Mouse (Mus musculus): ENCODE measurements around the gene Gadl1. TPM values are rescaled to one million over a fixed set of nuclear protein-coding genes. Genes with fewer than 3 reads are reported as not detected.
A peak's percentile ranks its signal among the peaks of the same experiment; 100 is the strongest.

Gene Gadl1
- total and polyA plus RNA-seq, 2 experiments from 2014 or later, result 1.1 to 2.6 TPM

GRCm38 (mm10) chr9:116104770-116105169 lies 195.5 kb downstream of the Gadl1 start:
- no peak for TF ChIP-seq EP300 (IDR thresholded peaks at IDR 0.05; ENCODE audit: low read depth)
- TF ChIP-seq CTCF (IDR thresholded peaks at IDR 0.05; ENCODE audit: low read depth), result no peak
- no peak overlapping the region for H3K4me3 ChIP-seq (ENCODE audit: low read depth, low read length)
- H3K27ac ChIP-seq (ENCODE audit: low read depth), result no peak overlapping the region
- no peaks in the 10 kb centered on the region for H3K27me3 ChIP-seq (ENCODE audit: control insufficient read depth, insufficient read depth, low read length)
- H3K9ac ChIP-seq (replicated peaks; ENCODE audit: low read depth, low read length), result no peak overlapping the region
- no peak overlapping the region for H3K4me2 ChIP-seq (ENCODE audit: low read depth, low read length)
- ATAC-seq (ENCODE audit: insufficient read depth, low read depth) (no peak), DNase-seq (ENCODE audit: low spot score) (no peak)
- no peaks in the 10 kb centered on the region for H3K4me1 ChIP-seq (ENCODE audit: control insufficient read depth, insufficient read depth)
- 0 out of 2 replicates have a peak, but pooled peaks cover 3% of the 10 kb centered on the region for H3K9me3 ChIP-seq (replicated peaks; ENCODE audit: control insufficient read depth, low read length)
- H3K36me3 ChIP-seq (replicated peaks; ENCODE audit: control insufficient read depth, insufficient read depth, low read length), result peaks cover 70% of the 10 kb centered on the region
- 77% methylated on average over 17 of the region's 17 CpGs for WGBS

DNA sequence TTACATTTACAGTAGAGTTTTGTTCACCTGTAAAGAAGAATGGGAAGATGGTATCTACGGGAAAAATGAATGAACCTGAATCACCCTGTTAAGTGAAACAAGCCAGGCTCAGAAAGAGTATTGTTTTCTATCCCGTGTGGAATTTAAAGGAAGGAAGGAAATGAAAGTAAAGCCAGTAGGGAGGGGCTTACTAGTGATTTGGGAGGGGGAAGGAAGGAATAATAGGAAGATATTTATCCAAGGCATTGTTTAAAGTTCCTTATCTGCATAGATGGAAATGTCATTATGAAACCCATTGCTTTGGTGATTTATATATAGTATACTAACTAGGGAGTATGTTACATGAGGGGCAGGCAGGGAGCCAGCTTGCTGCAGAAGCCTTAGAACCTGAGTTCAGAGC lies 199.5 kb downstream of the Gadl1 start:
- 66% methylated on average over 2 of the region's 2 CpGs for WGBS
- H3K36me3 ChIP-seq (replicated peaks; ENCODE audit: control insufficient read depth, insufficient read depth, low read length), result peaks cover 56% of the 10 kb centered on the region

DNA sequence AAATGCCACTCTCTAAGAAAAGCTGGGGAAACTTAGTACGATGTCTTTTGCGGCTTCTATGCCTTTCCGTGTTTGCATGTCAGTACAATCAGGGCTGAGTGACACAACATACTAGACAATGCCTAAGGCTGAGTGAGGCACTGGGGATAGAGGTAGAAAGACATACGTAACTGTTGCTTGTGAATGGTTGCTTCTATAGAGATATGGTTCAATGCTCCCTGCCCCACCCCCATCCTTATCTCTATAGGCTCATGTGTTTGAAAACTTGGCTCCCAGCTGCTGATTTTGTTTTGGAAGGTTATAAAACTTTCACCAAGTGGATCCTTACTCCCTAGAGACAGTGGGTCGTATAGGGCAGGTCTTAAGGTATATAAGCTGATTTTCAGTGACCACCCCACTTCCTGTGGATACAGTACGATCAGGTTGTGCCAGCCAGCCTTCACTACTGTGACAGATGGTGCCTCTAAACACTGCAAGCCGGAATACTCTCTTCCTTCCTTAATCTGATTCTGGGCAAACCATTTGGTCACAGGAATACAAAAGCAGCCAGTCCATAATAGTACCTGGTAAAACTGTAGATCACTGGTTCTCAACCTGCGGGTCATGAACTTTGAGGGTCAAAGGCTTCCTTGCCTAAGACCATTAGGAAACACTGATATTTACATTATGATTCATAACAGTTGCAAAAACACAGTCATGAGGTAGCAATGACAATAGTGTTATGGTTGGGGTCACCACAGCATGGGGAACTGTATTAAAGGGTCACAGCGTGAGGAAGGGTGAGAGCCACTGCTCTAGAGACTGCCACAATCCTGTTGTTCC lies 202.1 kb downstream of the Gadl1 start:
- Histone ChIP-seq H3K27ac (ENCODE audit: low read depth) (no peak overlapping the region), H3K9me3 (replicated peaks; ENCODE audit: control insufficient read depth, low read length) (0 out of 2 replicates have a peak, but pooled peaks cover 2% of the 10 kb centered on the region), H3K4me1 (ENCODE audit: control insufficient read depth, insufficient read depth) (no peaks in the 10 kb centered on the region), H3K27me3 (ENCODE audit: control insufficient read depth, insufficient read depth, low read length) (no peaks in the 10 kb centered on the region), H3K9ac (replicated peaks; ENCODE audit: low read depth, low read length) (no peak overlapping the region), H3K4me2 (ENCODE audit: low read depth, low read length) (no peak overlapping the region), H3K4me3 (ENCODE audit: low read depth, low read length) (no peak overlapping the region), H3K36me3 (replicated peaks; ENCODE audit: control insufficient read depth, insufficient read depth, low read length) (peaks cover 41% of the 10 kb centered on the region)
- no peak for ATAC-seq (ENCODE audit: insufficient read depth, low read depth)
- WGBS, result 76% methylated on average over 9 of the region's 9 CpGs
- DNase-seq (ENCODE audit: low spot score), result no peak
- TF ChIP-seq EP300 (IDR thresholded peaks at IDR 0.05; ENCODE audit: low read depth) (no peak), CTCF (IDR thresholded peaks at IDR 0.05; ENCODE audit: low read depth) (no peak)

More for the DNA sequence above, 199.5 kb downstream of the Gadl1 start:
- TF ChIP-seq EP300 (IDR thresholded peaks at IDR 0.05; ENCODE audit: low read depth) (peak; percentile 68; the same call in 1 of the 2 replicates), CTCF (IDR thresholded peaks at IDR 0.05; ENCODE audit: low read depth) (no peak)
- no peaks in the 10 kb centered on the region for H3K4me1 ChIP-seq (ENCODE audit: control insufficient read depth, insufficient read depth)
- no peak overlapping the region for H3K4me3 ChIP-seq (ENCODE audit: low read depth, low read length)
- DNase-seq (ENCODE audit: low spot score) (peak; percentile 29), ATAC-seq (ENCODE audit: insufficient read depth, low read depth) (no peak)
- no peak overlapping the region for H3K4me2 ChIP-seq (ENCODE audit: low read depth, low read length)
- H3K9me3 ChIP-seq (replicated peaks; ENCODE audit: control insufficient read depth, low read length), result 0 out of 2 replicates have a peak, but pooled peaks cover 3% of the 10 kb centered on the region
- H3K9ac ChIP-seq (replicated peaks; ENCODE audit: low read depth, low read length), result no peak overlapping the region
- H3K27me3 ChIP-seq (ENCODE audit: control insufficient read depth, insufficient read depth, low read length), result no peaks in the 10 kb centered on the region
- no peak overlapping the region for H3K27ac ChIP-seq (ENCODE audit: low read depth)

GRCm38 (mm10) chr9:116114339-116114738 lies 205.1 kb downstream of the Gadl1 start:
- no peak for ATAC-seq (ENCODE audit: insufficient read depth, low read depth)
- Histone ChIP-seq H3K4me1 (ENCODE audit: control insufficient read depth, insufficient read depth) (no peaks in the 10 kb centered on the region), H3K27ac (ENCODE audit: low read depth) (no peak overlapping the region), H3K9ac (replicated peaks; ENCODE audit: low read depth, low read length) (no peak overlapping the region), H3K36me3 (replicated peaks; ENCODE audit: control insufficient read depth, insufficient read depth, low read length) (peaks cover 28% of the 10 kb centered on the region), H3K4me3 (ENCODE audit: low read depth, low read length) (no peak overlapping the region), H3K27me3 (ENCODE audit: control insufficient read depth, insufficient read depth, low read length) (no peaks in the 10 kb centered on the region), H3K4me2 (ENCODE audit: low read depth, low read length) (no peak overlapping the region), H3K9me3 (replicated peaks; ENCODE audit: control insufficient read depth, low read length) (no peaks in the 10 kb centered on the region)
- TF ChIP-seq CTCF (IDR thresholded peaks at IDR 0.05; ENCODE audit: low read depth), result no peak
- TF ChIP-seq EP300 (IDR thresholded peaks at IDR 0.05; ENCODE audit: low read depth), result no peak
- DNase-seq (ENCODE audit: low spot score), result peak; percentile 36
- WGBS, result 42% methylated on average over 4 of the region's 4 CpGs

- no peaks in the 10 kb centered on the region for H3K4me1 ChIP-seq (ENCODE audit: control insufficient read depth, insufficient read depth)
- H3K9me3 ChIP-seq (replicated peaks; ENCODE audit: control insufficient read depth, low read length), result no peaks in the 10 kb centered on the region
- TF ChIP-seq EP300 (IDR thresholded peaks at IDR 0.05; ENCODE audit: low read depth), result no peak
- no peak for TF ChIP-seq CTCF (IDR thresholded peaks at IDR 0.05; ENCODE audit: low read depth)
- H3K9ac ChIP-seq (replicated peaks; ENCODE audit: low read depth, low read length), result no peak overlapping the region
- DNase-seq (ENCODE audit: low spot score) (no peak), ATAC-seq (ENCODE audit: insufficient read depth, low read depth) (no peak)
- no peaks in the 10 kb centered on the region for H3K27me3 ChIP-seq (ENCODE audit: control insufficient read depth, insufficient read depth, low read length)
- H3K4me3 ChIP-seq (ENCODE audit: low read depth, low read length), result no peak overlapping the region
- no peak overlapping the region for H3K4me2 ChIP-seq (ENCODE audit: low read depth, low read length)
- 94% methylated on average over 7 of the region's 7 CpGs for WGBS
- H3K27ac ChIP-seq (ENCODE audit: low read depth), result no peak overlapping the region
- peaks cover 13% of the 10 kb centered on the region for H3K36me3 ChIP-seq (replicated peaks; ENCODE audit: control insufficient read depth, insufficient read depth, low read length)
Measured at GRCm38 (mm10) chr9:116115875-116116274, 206.6 kb downstream of the Gadl1 start.

All from heart, postnatal 0 days (tissue).